Mouse (Mus musculus): Measurements from ENCODE around the gene Phc3. TPM values are rescaled to one million over a fixed set of nuclear protein-coding genes. Genes with fewer than 3 reads are reported as not detected.
A peak's percentile ranks its signal among the peaks of the same experiment; 100 is the strongest.
"Not testable (repeated sequence)": the region's sequence is repeated elsewhere in the genome, so short reads cannot be mapped to it uniquely, and the experiment has no call there.

Gene Phc3
- total RNA-seq, 2 experiments from 2014 or later = 40.8 to 41.3 TPM

GRCm38 (mm10) chr3:30863712-30864435 lies 105.3 kb downstream of the Phc3 start:
- no peak overlapping the region for H3K27ac ChIP-seq
- H3K4me3 ChIP-seq = no peak overlapping the region
- intact Hi-C loops (cut with DNase I) = no loop called here
- TF ChIP-seq CTCF (IDR thresholded peaks at IDR 0.05) = no peak
- DNase-seq (ENCODE audit: extremely low spot score in 1 of 2, low spot score in 2 of 2) = no peak

GRCm38 (mm10) chr3:30860705-30861104 lies 108.5 kb downstream of the Phc3 start:
- Histone ChIP-seq H3K4me3 (no peak overlapping the region), H3K27ac (no peak overlapping the region)
- TF ChIP-seq CTCF (IDR thresholded peaks at IDR 0.05) = no peak
- intact Hi-C loops (cut with DNase I) = no loop called here
- DNase-seq (ENCODE audit: extremely low spot score in 1 of 2, low spot score in 2 of 2) = no peak

GRCm38 (mm10) chr3:30859599-30859998 lies 109.6 kb downstream of the Phc3 start:
- H3K27ac ChIP-seq; DNase-seq (ENCODE audit: extremely low spot score in 1 of 2, low spot score in 2 of 2); intact Hi-C loops (cut with DNase I); H3K4me3 ChIP-seq: not testable (repeated sequence)

- Histone ChIP-seq H3K4me3 (peak within 1 kb of the TSS; percentile 61), H3K27ac (no peak within 1 kb of the TSS)
- intact Hi-C loops (cut with DNase I) = no loop called here
- peak; percentile 51 for DNase-seq (ENCODE audit: extremely low spot score in 1 of 2, low spot score in 2 of 2)
- TF ChIP-seq CTCF (IDR thresholded peaks at IDR 0.05) = peak; percentile 58
These were observed 113.4 kb downstream of the Phc3 start, which contains the start of gene Gpr160 for GRCm38 (mm10) chr3:30855604-30856458. Gene Gpr160 (plus strand): TSS chr3:30855950.

GRCm38 (mm10) chr3:30853596-30853995 lies 115.6 kb downstream of the Phc3 start:
- no peak for TF ChIP-seq CTCF (IDR thresholded peaks at IDR 0.05)
- Histone ChIP-seq H3K27ac (no peak overlapping the region), H3K4me3 (no peak overlapping the region)
- intact Hi-C loops (cut with DNase I) = no loop called here
- DNase-seq (ENCODE audit: extremely low spot score in 1 of 2, low spot score in 2 of 2) = no peak

- no peak for DNase-seq (ENCODE audit: extremely low spot score in 1 of 2, low spot score in 2 of 2)
- TF ChIP-seq CTCF (IDR thresholded peaks at IDR 0.05) = no peak
- intact Hi-C loops (cut with DNase I) = no loop called here
These were observed 117.8 kb downstream of the Phc3 start for GRCm38 (mm10) chr3:30851422-30851821.

More at GRCm38 (mm10) chr3:30851422-30851821, 117.8 kb downstream of the Phc3 start:
- H3K4me3 ChIP-seq = no peak overlapping the region
- H3K27ac ChIP-seq = no peak overlapping the region

Other genes starting within 250 kb of the Phc3 start
- not detected for gene Samd7, start 223.1 kb downstream of the Phc3 start, total RNA-seq (2021)
- gene Sec62, start 176.5 kb downstream of the Phc3 start, total RNA-seq (2021) = 100 to 1,000 TPM; 102 to 110 TPM
- 1 to 10 TPM; 1.5 to 1.7 TPM for gene Gpr160, start 113.5 kb downstream of the Phc3 start, total RNA-seq (2021)
- 10 to 100 TPM; 58.0 to 59.9 TPM for gene Prkci, start 26.3 kb upstream of the Phc3 start, total RNA-seq (2021)
- gene Skil, start 125.6 kb upstream of the Phc3 start, total RNA-seq (2021) = 10 to 100 TPM; 65.8 to 68.1 TPM
- gene Cldn11, start 180.5 kb upstream of the Phc3 start, total RNA-seq (2021) = 10 to 100 TPM; 73.8 to 75.7 TPM

All from left cerebral cortex, adult 2 months (tissue).